Mouse (Mus musculus): ENCODE results near the gene Lcn6. TPM values are rescaled to one million over a fixed set of nuclear protein-coding genes. Genes with fewer than 3 reads are reported as not detected.

The Lcn6 gene
- total and polyA plus RNA-seq, 2 experiments from 2014 or later: not detected

DNA sequence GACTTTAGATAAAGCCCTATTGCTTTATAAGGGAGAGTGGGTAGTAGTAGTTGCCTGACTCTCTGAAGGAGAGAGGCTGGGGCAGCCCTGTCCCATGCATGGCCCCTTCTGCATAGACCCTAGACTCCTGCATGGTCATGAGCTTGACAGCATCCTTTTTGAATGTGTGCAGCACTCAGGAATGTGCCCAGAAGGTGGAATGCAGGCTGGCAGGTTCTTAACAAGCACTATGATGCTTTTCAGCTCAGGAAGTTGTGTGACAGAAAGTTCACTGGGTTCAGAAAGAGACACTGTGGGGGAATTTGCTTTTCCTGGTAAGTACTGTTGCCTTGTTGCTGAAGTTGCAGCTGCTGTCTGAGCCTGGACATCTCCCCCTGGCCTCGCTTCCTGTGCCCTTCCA lies 22.1 kb upstream of the Lcn6 start:
- no peak for TF ChIP-seq CTCF (IDR thresholded peaks at IDR 0.05; ENCODE audit: low read depth)
- Histone ChIP-seq H3K9ac (replicated peaks; ENCODE audit: low read length) (no peak overlapping the region), H3K36me3 (ENCODE audit: insufficient read depth, low read length) (no peaks in the 10 kb centered on the region), H3K4me3 (ENCODE audit: low read length) (no peak overlapping the region), H3K4me2 (ENCODE audit: low read depth, low read length) (no peak overlapping the region), H3K9me3 (ENCODE audit: low read length) (no peaks in the 10 kb centered on the region), H3K27ac (no peak overlapping the region), H3K4me1 (ENCODE audit: insufficient read depth, low read length) (no peaks in the 10 kb centered on the region), H3K27me3 (ENCODE audit: insufficient read depth, low read length) (no peaks in the 10 kb centered on the region)
- no peak for ATAC-seq
- WGBS: 52% methylated on average over 1 of the region's 1 CpGs
- DNase-seq (ENCODE audit: low spot score): no peak

DNA sequence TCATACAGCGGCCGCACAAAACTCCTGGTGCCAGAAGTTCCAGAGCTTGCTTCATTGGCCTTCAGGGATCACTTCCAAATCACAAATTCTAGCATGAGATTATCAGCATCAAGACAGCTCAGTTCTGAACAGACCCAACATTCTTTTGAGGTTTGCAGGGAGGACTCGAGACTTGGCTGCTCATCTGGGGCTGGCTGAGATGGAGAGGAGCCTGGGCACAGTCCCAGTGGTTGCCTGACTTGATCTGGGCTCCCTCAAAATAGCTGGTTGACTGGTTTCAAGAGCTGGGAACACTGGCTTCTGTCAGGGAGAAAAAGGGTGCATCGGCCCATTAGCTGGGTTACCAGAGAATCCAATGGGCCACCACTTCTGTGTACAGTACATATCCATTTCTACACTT lies 19.9 kb upstream of the Lcn6 start:
- no peak for DNase-seq (ENCODE audit: low spot score)
- Histone ChIP-seq H3K27ac (no peak overlapping the region), H3K4me1 (ENCODE audit: insufficient read depth, low read length) (no peaks in the 10 kb centered on the region), H3K4me3 (ENCODE audit: low read length) (no peak overlapping the region), H3K9ac (replicated peaks; ENCODE audit: low read length) (no peak overlapping the region), H3K36me3 (ENCODE audit: insufficient read depth, low read length) (no peaks in the 10 kb centered on the region), H3K27me3 (ENCODE audit: insufficient read depth, low read length) (no peaks in the 10 kb centered on the region), H3K9me3 (ENCODE audit: low read length) (no peaks in the 10 kb centered on the region), H3K4me2 (ENCODE audit: low read depth, low read length) (no peak overlapping the region)
- WGBS: 81% methylated on average over 4 of the region's 4 CpGs
- no peak for ATAC-seq
- TF ChIP-seq CTCF (IDR thresholded peaks at IDR 0.05; ENCODE audit: low read depth): no peak

DNA sequence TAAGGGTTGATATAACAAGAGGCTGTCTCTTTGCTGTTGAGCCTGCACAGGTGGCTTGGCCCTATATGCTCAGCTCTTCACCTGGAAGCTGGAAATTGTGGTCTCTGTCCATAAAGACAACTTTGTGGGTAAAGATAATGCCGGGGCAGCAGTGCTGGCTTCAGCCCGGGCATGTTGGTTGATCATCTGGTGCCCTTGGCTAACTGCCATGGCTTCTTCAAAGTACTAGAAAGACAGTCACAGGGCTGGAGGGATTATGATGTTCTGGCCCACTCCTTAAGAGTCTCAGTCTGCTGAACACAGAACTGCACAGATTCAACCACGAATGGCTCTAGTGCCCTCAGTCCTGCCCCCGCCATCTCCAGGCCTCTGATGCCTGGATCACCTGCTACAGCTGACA lies 19.3 kb upstream of the Lcn6 start:
- Histone ChIP-seq H3K27me3 (ENCODE audit: insufficient read depth, low read length) (no peaks in the 10 kb centered on the region), H3K4me1 (ENCODE audit: insufficient read depth, low read length) (no peaks in the 10 kb centered on the region), H3K4me3 (ENCODE audit: low read length) (no peak overlapping the region), H3K27ac (no peak overlapping the region), H3K4me2 (ENCODE audit: low read depth, low read length) (no peak overlapping the region), H3K36me3 (ENCODE audit: insufficient read depth, low read length) (no peaks in the 10 kb centered on the region), H3K9me3 (ENCODE audit: low read length) (no peaks in the 10 kb centered on the region), H3K9ac (replicated peaks; ENCODE audit: low read length) (no peak overlapping the region)
- TF ChIP-seq CTCF (IDR thresholded peaks at IDR 0.05; ENCODE audit: low read depth): no peak
- 59% methylated on average over 4 of the region's 4 CpGs for WGBS
- peak; percentile 49 for DNase-seq (ENCODE audit: low spot score)
- peak; percentile 18; the same call in 1 of the 2 replicates for ATAC-seq

DNA sequence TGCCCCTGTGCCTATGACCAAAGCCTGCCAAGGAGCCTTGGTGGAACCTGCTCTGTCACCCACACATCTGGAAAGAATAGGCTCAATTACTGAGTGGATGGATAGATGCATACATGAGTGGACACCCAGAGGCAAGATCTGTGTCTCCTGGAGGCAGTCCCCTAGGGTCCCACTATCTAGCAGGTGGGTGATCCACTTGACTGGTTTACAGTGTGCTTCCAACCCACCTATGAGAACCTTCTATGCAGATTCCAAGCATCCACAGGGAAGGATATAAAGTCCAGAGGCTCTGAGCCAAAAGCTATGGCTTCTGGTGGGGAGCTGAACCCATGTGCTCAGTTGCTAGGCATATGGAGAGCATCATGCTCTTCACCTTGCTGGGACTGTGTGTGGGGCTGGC lies 18.9 kb upstream of the Lcn6 start, which contains the start of gene Lcn5:
TSS of gene Lcn5 (plus strand) at position 301 of the 400 bp plus-strand sequence.
- Histone ChIP-seq H3K4me3 (ENCODE audit: low read length) (no peak within 1 kb of the TSS), H3K27me3 (ENCODE audit: insufficient read depth, low read length) (no peaks in the 10 kb centered on the region), H3K4me1 (ENCODE audit: insufficient read depth, low read length) (no peaks in the 10 kb centered on the region), H3K36me3 (ENCODE audit: insufficient read depth, low read length) (no peaks in the 10 kb centered on the region), H3K27ac (no peak within 1 kb of the TSS), H3K4me2 (ENCODE audit: low read depth, low read length) (no peak within 1 kb of the TSS), H3K9ac (replicated peaks; ENCODE audit: low read length) (no peak within 1 kb of the TSS), H3K9me3 (ENCODE audit: low read length) (no peaks in the 10 kb centered on the region)
- DNase-seq (ENCODE audit: low spot score): no peak
- no peak for ATAC-seq
- TF ChIP-seq CTCF (IDR thresholded peaks at IDR 0.05; ENCODE audit: low read depth): no peak

DNA sequence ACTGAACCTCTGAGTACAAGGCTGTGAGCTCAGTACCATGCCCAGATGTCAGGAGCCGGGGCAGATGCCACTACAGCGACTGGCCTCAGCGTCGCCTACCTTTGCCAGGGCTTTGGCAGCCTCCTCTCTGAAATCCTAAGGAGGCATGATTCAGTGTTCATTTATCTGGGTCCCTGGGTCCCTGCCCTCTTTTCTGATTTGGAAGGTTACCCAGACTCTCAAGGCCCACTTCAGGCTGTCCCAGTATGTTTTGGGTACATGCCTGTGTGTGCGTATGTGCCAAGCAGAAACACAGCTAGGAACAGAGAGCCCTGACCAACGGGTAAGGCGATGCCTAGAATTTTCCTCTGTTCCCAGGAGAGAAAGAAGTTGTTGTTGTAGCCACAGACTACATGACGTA lies 16.3 kb upstream of the Lcn6 start:
- no peak for TF ChIP-seq CTCF (IDR thresholded peaks at IDR 0.05; ENCODE audit: low read depth)
- 85% methylated on average over 8 of the region's 8 CpGs for WGBS
- Histone ChIP-seq H3K27ac (no peak overlapping the region), H3K4me1 (ENCODE audit: insufficient read depth, low read length) (no peaks in the 10 kb centered on the region), H3K9me3 (ENCODE audit: low read length) (no peaks in the 10 kb centered on the region), H3K4me2 (ENCODE audit: low read depth, low read length) (no peak overlapping the region), H3K9ac (replicated peaks; ENCODE audit: low read length) (no peak overlapping the region), H3K36me3 (ENCODE audit: insufficient read depth, low read length) (no peaks in the 10 kb centered on the region), H3K27me3 (ENCODE audit: insufficient read depth, low read length) (no peaks in the 10 kb centered on the region), H3K4me3 (ENCODE audit: low read length) (no peak overlapping the region)
- ATAC-seq: no peak
- no peak for DNase-seq (ENCODE audit: low spot score)

DNA sequence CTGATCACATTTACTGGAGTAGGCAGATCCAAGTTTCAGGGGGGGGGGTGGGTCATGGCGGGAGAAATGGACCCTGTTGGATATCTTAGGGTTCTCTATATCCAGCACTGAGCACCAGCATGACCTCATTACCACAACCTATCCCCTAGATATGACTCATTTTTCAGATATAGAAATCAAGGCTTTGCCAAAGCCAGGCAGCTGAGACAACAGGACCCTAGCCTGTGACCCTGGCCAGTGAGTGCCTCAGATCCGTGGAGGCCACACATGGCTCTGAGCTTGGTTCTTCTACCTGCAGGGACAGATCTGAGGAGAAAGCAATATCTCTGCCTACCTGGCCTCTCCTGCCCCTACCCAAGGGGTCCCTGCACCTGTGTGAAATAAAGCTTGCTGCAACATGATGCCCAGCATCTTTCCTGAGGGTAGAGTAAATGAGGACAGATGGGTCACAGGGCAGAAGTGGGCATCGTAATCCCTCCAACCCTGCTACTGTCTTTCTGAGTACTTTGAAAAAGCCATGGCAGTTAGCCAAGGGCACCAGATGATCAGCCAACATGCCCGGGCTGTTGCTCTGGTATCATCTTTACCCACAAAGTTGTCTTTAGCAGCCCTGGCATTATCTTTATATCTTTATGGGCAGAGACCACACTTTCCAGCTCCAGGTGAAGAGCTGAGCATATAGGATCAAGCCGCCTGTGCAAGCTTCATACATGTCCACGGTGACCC lies 15.2 kb upstream of the Lcn6 start:
- Histone ChIP-seq H3K27ac (no peak overlapping the region), H3K4me1 (ENCODE audit: insufficient read depth, low read length) (no peaks in the 10 kb centered on the region), H3K9ac (replicated peaks; ENCODE audit: low read length) (no peak overlapping the region), H3K9me3 (ENCODE audit: low read length) (no peaks in the 10 kb centered on the region), H3K36me3 (ENCODE audit: insufficient read depth, low read length) (no peaks in the 10 kb centered on the region), H3K4me3 (ENCODE audit: low read length) (no peak overlapping the region), H3K27me3 (ENCODE audit: insufficient read depth, low read length) (no peaks in the 10 kb centered on the region), H3K4me2 (ENCODE audit: low read depth, low read length) (no peak overlapping the region)
- TF ChIP-seq CTCF (IDR thresholded peaks at IDR 0.05; ENCODE audit: low read depth): no peak
- ATAC-seq (no peak), DNase-seq (ENCODE audit: low spot score) (peak; percentile 25)
- 67% methylated on average over 6 of the region's 6 CpGs for WGBS

DNA sequence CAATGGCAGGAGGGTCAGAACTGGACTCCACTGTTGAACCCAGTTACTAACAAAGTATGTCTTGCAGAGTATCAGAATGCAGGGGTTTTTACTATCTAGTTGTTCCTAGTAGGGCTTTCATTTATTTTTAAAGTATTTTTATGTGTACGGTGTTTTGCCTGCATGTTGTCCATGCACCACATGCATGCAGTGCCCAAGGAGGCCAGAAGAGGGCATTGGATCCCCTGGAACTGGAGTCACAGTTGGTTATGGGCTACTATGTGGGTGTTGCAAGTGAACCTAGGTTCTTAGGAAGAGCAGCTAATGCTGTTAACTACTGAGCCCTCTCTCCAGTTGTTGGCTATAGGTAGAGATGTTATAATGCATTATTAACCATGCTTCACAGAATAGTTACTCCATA lies 13.1 kb upstream of the Lcn6 start:
- WGBS: 64% methylated on average over 1 of the region's 1 CpGs
- Histone ChIP-seq H3K27ac (no peak overlapping the region), H3K4me1 (ENCODE audit: insufficient read depth, low read length) (no peaks in the 10 kb centered on the region), H3K4me2 (ENCODE audit: low read depth, low read length) (no peak overlapping the region), H3K4me3 (ENCODE audit: low read length) (no peak overlapping the region), H3K27me3 (ENCODE audit: insufficient read depth, low read length) (no peaks in the 10 kb centered on the region), H3K9ac (replicated peaks; ENCODE audit: low read length) (no peak overlapping the region), H3K36me3 (ENCODE audit: insufficient read depth, low read length) (no peaks in the 10 kb centered on the region), H3K9me3 (ENCODE audit: low read length) (no peaks in the 10 kb centered on the region)
- peak; percentile 54 for DNase-seq (ENCODE audit: low spot score)
- ATAC-seq: no peak
- peak; percentile 77 for TF ChIP-seq CTCF (IDR thresholded peaks at IDR 0.05; ENCODE audit: low read depth)

Data from hindbrain, postnatal 0 days (tissue).